Mouse (Mus musculus) Patski (cell line): ENCODE measurements at regions not wholly inside any gene's neighbourhood (a gene's known extent, or its start where the extent isn't known, plus 50 kb on each side); places are given as distances from the start of the nearest gene placed in this dataset.
"Not testable (repeated sequence)": the region's sequence is repeated elsewhere in the genome, so short reads cannot be mapped to it uniquely, and the experiment has no call there.

ENCODE experiments used
- ATAC-seq: fragments of 100-300 bp; one replicate; pipeline ENCODE4 v1.8.0; 2021
- CTCF ChIA-PET: fragments of 350-600 bp; sonication (Branson Sonifier 250); formaldehyde crosslinking; loops from one replicate; lab custom pipeline; 2022; ENCODE audit warnings: inconsistent platforms; lab: Charles Lee
- POLR2A ChIA-PET: fragments of 350-600 bp; sonication (Branson Sonifier 250); formaldehyde crosslinking; loops from one replicate; lab custom pipeline; 2022; ENCODE audit warnings: antibody characterized with exemption, inconsistent platforms; lab: Charles Lee
- DNase-seq: peaks from one replicate; pipeline ENCODE4 v3.0.0-alpha.2; 2011; ENCODE audit warnings: low read depth, low spot score
- H3K27me3 ChIP-seq: fragments of 371-371 bp; one replicate; pipeline ENCODE4 v1.5.1; 2021
- CTCF ChIP-seq: fragments of 100-300 bp; IDR thresholded peaks from one replicate; pipeline ENCODE4 v1.5.1; 2021
- in situ Hi-C: fragments of 300-500 bp; cut with MboI; formaldehyde crosslinking; loops from 3 replicates; pipeline ENCODE4 v1.11.1; 2018; ENCODE audit warnings: low pct_unique_long_range_greater_than_20kb, mixed read lengths

- CTCF ChIA-PET = no interaction called here
- in situ Hi-C loops = loop anchor here (25.0 kb wide), 1 partner anchor 163 kb away; no protein-coding TSS in a partner anchor
- no peak for TF ChIP-seq CTCF
- DNase-seq = no peak
- ATAC-seq = no peak
- POLR2A ChIA-PET = no interaction called here
- peaks cover 14% of the 10 kb centered on the region for H3K27me3 ChIP-seq
Observed at GRCm38 (mm10) chr4:131425311-131425710, 412.8 kb downstream of the Ptpru start.

GRCm38 (mm10) chr4:131427871-131428270 is 410.2 kb downstream of the Ptpru start:
- no peak for ATAC-seq
- H3K27me3 ChIP-seq = peaks cover 15% of the 10 kb centered on the region
- no peak for DNase-seq
- no peak for TF ChIP-seq CTCF
- ChIA-PET POLR2A (no interaction called here), CTCF (no interaction called here)
- in situ Hi-C loops = loop anchor here (25.0 kb wide), 1 partner anchor 166 kb away; no protein-coding TSS in a partner anchor

GRCm38 (mm10) chr4:131429356-131429755 is 408.7 kb downstream of the Ptpru start:
- no peak for ATAC-seq
- peaks cover 11% of the 10 kb centered on the region for H3K27me3 ChIP-seq
- no peak for TF ChIP-seq CTCF
- CTCF ChIA-PET = no interaction called here
- POLR2A ChIA-PET = no interaction called here
- in situ Hi-C loops = loop anchor here (25.0 kb wide), 1 partner anchor 167 kb away; no protein-coding TSS in a partner anchor
- DNase-seq = no peak

GRCm38 (mm10) chr4:131430420-131430819 is 407.7 kb downstream of the Ptpru start:
- ChIA-PET POLR2A (no interaction called here), CTCF (no interaction called here)
- in situ Hi-C loops = loop anchor here (25.0 kb wide), 1 partner anchor 168 kb away; no protein-coding TSS in a partner anchor
- H3K27me3 ChIP-seq = peaks cover 9% of the 10 kb centered on the region
- no peak for TF ChIP-seq CTCF
- no peak for ATAC-seq
- no peak for DNase-seq

GRCm38 (mm10) chr4:131431188-131431587 is 406.9 kb downstream of the Ptpru start:
- ChIA-PET CTCF (interaction anchor here (1.2 kb wide), 1 partner anchor 25 kb away, joined by 4 read pairs; no protein-coding TSS in a partner anchor), POLR2A (no interaction called here)
- TF ChIP-seq CTCF = peak; percentile 71
- no peak for ATAC-seq
- peak; percentile 1 for DNase-seq
- peaks cover 9% of the 10 kb centered on the region for H3K27me3 ChIP-seq
- in situ Hi-C loops = loop anchor here (25.0 kb wide), 1 partner anchor 169 kb away; no protein-coding TSS in a partner anchor

GRCm38 (mm10) chr4:131432591-131433177 is 405.4 kb downstream of the Ptpru start:
- H3K27me3 ChIP-seq = peaks cover 9% of the 10 kb centered on the region
- in situ Hi-C loops = loop anchor here (25.0 kb wide), 1 partner anchor 170 kb away; no protein-coding TSS in a partner anchor
- ATAC-seq (no peak), DNase-seq (no peak)
- ChIA-PET CTCF (interaction anchor here (1.2 kb wide), 1 partner anchor 26 kb away, joined by 4 read pairs; no protein-coding TSS in a partner anchor), POLR2A (no interaction called here)
- no peak for TF ChIP-seq CTCF

- in situ Hi-C loops = loop anchor here (25.0 kb wide), 1 partner anchor 173 kb away; no protein-coding TSS in a partner anchor
- POLR2A ChIA-PET = no interaction called here
- DNase-seq = no peak
- TF ChIP-seq CTCF = no peak
- ATAC-seq = no peak
- CTCF ChIA-PET = no interaction called here
- peaks cover 10% of the 10 kb centered on the region for H3K27me3 ChIP-seq
Observed at GRCm38 (mm10) chr4:131435222-131435621, 402.9 kb downstream of the Ptpru start.

GRCm38 (mm10) chr4:131438403-131438802 is 399.7 kb downstream of the Ptpru start:
- in situ Hi-C loops = loop anchor here (25.0 kb wide), 1 partner anchor 176 kb away; no protein-coding TSS in a partner anchor
- CTCF ChIA-PET = no interaction called here
- ATAC-seq (no peak), DNase-seq (no peak)
- peaks cover 9% of the 10 kb centered on the region for H3K27me3 ChIP-seq
- POLR2A ChIA-PET = no interaction called here
- no peak for TF ChIP-seq CTCF

GRCm38 (mm10) chr4:131438883-131439282 is 399.2 kb downstream of the Ptpru start:
- DNase-seq (no peak), ATAC-seq (no peak)
- peaks cover 9% of the 10 kb centered on the region for H3K27me3 ChIP-seq
- ChIA-PET POLR2A (no interaction called here), CTCF (no interaction called here)
- no peak for TF ChIP-seq CTCF
- in situ Hi-C loops = loop anchor here (25.0 kb wide), 1 partner anchor 177 kb away; no protein-coding TSS in a partner anchor

GRCm38 (mm10) chr4:131440845-131441244 is 397.2 kb downstream of the Ptpru start:
- peaks cover 10% of the 10 kb centered on the region for H3K27me3 ChIP-seq
- no peak for DNase-seq
- TF ChIP-seq CTCF = no peak
- ChIA-PET CTCF (no interaction called here), POLR2A (no interaction called here)
- in situ Hi-C loops = loop anchor here (25.0 kb wide), 1 partner anchor 179 kb away; no protein-coding TSS in a partner anchor
- no peak for ATAC-seq

GRCm38 (mm10) chr4:131443518-131443917 is 394.6 kb downstream of the Ptpru start:
- H3K27me3 ChIP-seq = peaks cover 10% of the 10 kb centered on the region
- in situ Hi-C loops = loop anchor here (25.0 kb wide), 1 partner anchor 181 kb away; no protein-coding TSS in a partner anchor
- ChIA-PET CTCF (no interaction called here), POLR2A (no interaction called here)
- TF ChIP-seq CTCF = no peak
- DNase-seq (no peak), ATAC-seq (no peak)

- H3K27me3 ChIP-seq, POLR2A ChIA-PET, in situ Hi-C loops, DNase-seq, ATAC-seq, CTCF ChIA-PET: not testable (repeated sequence)
Observed at GRCm38 (mm10) chr4:131450296-131450695, 387.8 kb downstream of the Ptpru start.
